Mouse (Mus musculus) myocyte (in vitro differentiated cells): ENCODE data around the gene Rims3. TPM values are rescaled to one million over a fixed set of nuclear protein-coding genes. Genes with fewer than 3 reads are reported as not detected.

ENCODE experiments used
- H3K27me3 ChIP-seq: one replicate; pipeline ENCODE4 v1.6.1; 2011; ENCODE audit not compliant: control insufficient read depth, insufficient read depth, insufficient read length
- H3K36me3 ChIP-seq: one replicate; pipeline ENCODE4 v1.6.1; 2011; ENCODE audit not compliant: control insufficient read depth, insufficient read depth
- H3K4me2 ChIP-seq: one replicate; pipeline ENCODE4 v1.6.1; 2011; ENCODE audit warnings: low read depth, control low read depth
- H3K4me3 ChIP-seq: one replicate; pipeline ENCODE4 v1.5.1; 2011; ENCODE audit warnings: mild to moderate bottlenecking, control low read depth, moderate library complexity
- H3K79me2 ChIP-seq: one replicate; pipeline ENCODE4 v1.6.1; 2011; ENCODE audit not compliant: control insufficient read depth, insufficient read depth
- H3ac ChIP-seq: one replicate; pipeline ENCODE4 v1.6.1; 2011; ENCODE audit not compliant: control insufficient read depth, insufficient read length
- CEBPB ChIP-seq: IDR thresholded peaks from 2 replicates; pipeline ENCODE4 v1.6.1; 2011; ENCODE audit warnings: mild to moderate bottlenecking, moderate library complexity; ENCODE audit not compliant: poor library complexity, insufficient read depth, severe bottlenecking
- E2F4 ChIP-seq: IDR thresholded peaks from one replicate; pipeline ENCODE4 v1.6.1; 2011; ENCODE audit warnings: mild to moderate bottlenecking, control low read depth, moderate library complexity; ENCODE audit not compliant: insufficient read depth
- MAX ChIP-seq: IDR thresholded peaks from one replicate; pipeline ENCODE4 v1.6.1; 2011; ENCODE audit warnings: low read depth, mild to moderate bottlenecking, control low read depth
- MYOD1 ChIP-seq, 3 experiments: IDR thresholded peaks; one replicate each; pipeline ENCODE4 v1.6.1; 2011; ENCODE audit warnings: control low read depth in 2 of 3, low read depth in 2 of 3, mild to moderate bottlenecking in 2 of 3, moderate library complexity in 1 of 3; ENCODE audit not compliant: insufficient read length in 2 of 3, control insufficient read depth in 1 of 3
- MYOG ChIP-seq, 3 experiments: IDR thresholded peaks; one replicate each; pipeline ENCODE4 v1.6.1; 2011; ENCODE audit warnings: control low read depth in 2 of 3, low read depth in 2 of 3, mild to moderate bottlenecking in 2 of 3; ENCODE audit not compliant: insufficient read length in 2 of 3, control insufficient read depth in 1 of 3, insufficient read depth in 1 of 3
- POLR2A ChIP-seq: IDR thresholded peaks from one replicate; pipeline ENCODE4 v1.6.1; 2011; ENCODE audit warnings: low read depth, mild to moderate bottlenecking, control low read depth, moderate library complexity; ENCODE audit not compliant: insufficient read length
- POLR2AphosphoS2 ChIP-seq: IDR thresholded peaks from one replicate; pipeline ENCODE4 v1.6.1; 2011; ENCODE audit warnings: low read depth, control low read depth; ENCODE audit not compliant: insufficient read length
- REST ChIP-seq: IDR thresholded peaks from one replicate; pipeline ENCODE4 v1.6.1; 2011; ENCODE audit warnings: mild to moderate bottlenecking, control low read depth, moderate library complexity; ENCODE audit not compliant: insufficient read depth, insufficient read length
- SRF ChIP-seq: IDR thresholded peaks from one replicate; pipeline ENCODE4 v1.6.1; 2011; ENCODE audit warnings: low read depth; ENCODE audit not compliant: control insufficient read depth, insufficient read length
- TCF12 ChIP-seq: IDR thresholded peaks from one replicate; pipeline ENCODE4 v1.6.1; 2011; ENCODE audit warnings: mild to moderate bottlenecking, control low read depth; ENCODE audit not compliant: poor library complexity, insufficient read depth, severe bottlenecking
- TCF3 ChIP-seq: IDR thresholded peaks from one replicate; pipeline ENCODE4 v1.6.1; 2011; ENCODE audit warnings: low read depth, control low read depth; ENCODE audit not compliant: insufficient read length
- USF1 ChIP-seq: IDR thresholded peaks from one replicate; pipeline ENCODE4 v1.6.1; 2011; ENCODE audit warnings: low read depth, mild to moderate bottlenecking, control low read depth, moderate library complexity
- polyA plus RNA-seq: library from polyadenylated mRNA; unstranded; fragments of >200 nt; fragmentation: generic; extraction: Trizol; gene quantifications from one replicate; pipeline ENCODE4 v1.2.1, GENCODE M21; 2012; ENCODE audit warnings: missing spikeins

The Rims3 gene
- polyA plus RNA-seq, 1 experiment = 0.02 TPM

GRCm38 (mm10) chr4:120875961-120876360 is 21.3 kb downstream of the Rims3 start:
- Histone ChIP-seq H3K4me3 (no peak overlapping the region), H3ac (no peak overlapping the region), H3K4me2 (no peak overlapping the region), H3K79me2 (no peaks in the 10 kb centered on the region), H3K27me3 (peaks cover 26% of the 10 kb centered on the region), H3K36me3 (no peaks in the 10 kb centered on the region)
- TF ChIP-seq MYOG (IDR thresholded peaks at IDR 0.05; ENCODE audit: control insufficient read depth in 1 of 3, insufficient read depth in 1 of 3, insufficient read length in 2 of 3, low read depth in 2 of 3) = no peak
- TF ChIP-seq E2F4 = no peak
- no peak for TF ChIP-seq MAX
- TF ChIP-seq CEBPB = no peak
- no peak for TF ChIP-seq POLR2AphosphoS2
- TF ChIP-seq TCF12 = no peak
- no peak for TF ChIP-seq USF1
- no peak for TF ChIP-seq TCF3
- TF ChIP-seq REST = no peak
- TF ChIP-seq MYOD1 (IDR thresholded peaks at IDR 0.05; ENCODE audit: control insufficient read depth in 1 of 3, insufficient read length in 2 of 3, low read depth in 2 of 3) = no peak
- no peak for TF ChIP-seq POLR2A
- no peak for TF ChIP-seq SRF

GRCm38 (mm10) chr4:120878728-120879127 is 24.1 kb downstream of the Rims3 start:
- H3K36me3 ChIP-seq = no peaks in the 10 kb centered on the region
- H3K79me2 ChIP-seq = no peaks in the 10 kb centered on the region
- no peak overlapping the region for H3K4me3 ChIP-seq
- H3K4me2 ChIP-seq = no peak overlapping the region
- no peak overlapping the region for H3ac ChIP-seq
- peaks cover 17% of the 10 kb centered on the region for H3K27me3 ChIP-seq
- TF ChIP-seq USF1 (no peak), TCF12 (no peak), MAX (no peak), MYOD1 (IDR thresholded peaks at IDR 0.05; ENCODE audit: control insufficient read depth in 1 of 3, insufficient read length in 2 of 3, low read depth in 2 of 3) (no peak), CEBPB (no peak), POLR2A (no peak), MYOG (IDR thresholded peaks at IDR 0.05; ENCODE audit: control insufficient read depth in 1 of 3, insufficient read depth in 1 of 3, insufficient read length in 2 of 3, low read depth in 2 of 3) (no peak), SRF (no peak), TCF3 (no peak), E2F4 (no peak), REST (no peak), POLR2AphosphoS2 (no peak)

GRCm38 (mm10) chr4:120879386-120879785 is 24.8 kb downstream of the Rims3 start:
- H3K36me3 ChIP-seq = no peaks in the 10 kb centered on the region
- no peak overlapping the region for H3K4me2 ChIP-seq
- H3K79me2 ChIP-seq = no peaks in the 10 kb centered on the region
- no peak overlapping the region for H3K4me3 ChIP-seq
- peaks cover 12% of the 10 kb centered on the region for H3K27me3 ChIP-seq
- no peak overlapping the region for H3ac ChIP-seq
- no peak for TF ChIP-seq TCF12
- TF ChIP-seq POLR2A = no peak
- no peak for TF ChIP-seq TCF3
- no peak for TF ChIP-seq USF1
- no peak for TF ChIP-seq MYOG (IDR thresholded peaks at IDR 0.05; ENCODE audit: control insufficient read depth in 1 of 3, insufficient read depth in 1 of 3, insufficient read length in 2 of 3, low read depth in 2 of 3)
- TF ChIP-seq POLR2AphosphoS2 = no peak

- H3K4me3 ChIP-seq = no peak overlapping the region
These were observed 26.3 kb downstream of the Rims3 start for GRCm38 (mm10) chr4:120880731-120881432.

GRCm38 (mm10) chr4:120882002-120882625 is 27.5 kb downstream of the Rims3 start:
- H3K4me2 ChIP-seq = no peak overlapping the region
- H3K79me2 ChIP-seq = no peaks in the 10 kb centered on the region
- no peak overlapping the region for H3ac ChIP-seq
- H3K36me3 ChIP-seq = no peaks in the 10 kb centered on the region
- TF ChIP-seq MYOG (IDR thresholded peaks at IDR 0.05; ENCODE audit: control insufficient read depth in 1 of 3, insufficient read depth in 1 of 3, insufficient read length in 2 of 3, low read depth in 2 of 3) (no peak), E2F4 (no peak), TCF3 (no peak), MAX (no peak), TCF12 (no peak), SRF (no peak), REST (no peak), USF1 (no peak), CEBPB (no peak), POLR2A (no peak), MYOD1 (IDR thresholded peaks at IDR 0.05; ENCODE audit: control insufficient read depth in 1 of 3, insufficient read length in 2 of 3, low read depth in 2 of 3) (no peak), POLR2AphosphoS2 (no peak)
- H3K27me3 ChIP-seq = peaks cover 5% of the 10 kb centered on the region
- no peak overlapping the region for H3K4me3 ChIP-seq

More at GRCm38 (mm10) chr4:120880731-120881432, 26.3 kb downstream of the Rims3 start:
- peaks cover 5% of the 10 kb centered on the region for H3K27me3 ChIP-seq
- TF ChIP-seq MAX (no peak), REST (peak; percentile 87)
- H3ac ChIP-seq = no peak overlapping the region
- no peaks in the 10 kb centered on the region for H3K79me2 ChIP-seq
- no peaks in the 10 kb centered on the region for H3K36me3 ChIP-seq
- H3K4me2 ChIP-seq = no peak overlapping the region
